Mouse (Mus musculus) forelimb bud, embryonic 11.5 days (tissue): ENCODE measurements around the gene Egfl8.

ENCODE experiments used
- DNase-seq: peaks from one replicate; pipeline ENCODE4 v3.0.0-alpha.2; 2012; ENCODE audit warnings: low read depth, low spot score

The Egfl8 gene

GRCm38 (mm10) chr17:34578070-34578469, 37.7 kb downstream of the Egfl8 start:
- DNase-seq: no peak

DNA sequence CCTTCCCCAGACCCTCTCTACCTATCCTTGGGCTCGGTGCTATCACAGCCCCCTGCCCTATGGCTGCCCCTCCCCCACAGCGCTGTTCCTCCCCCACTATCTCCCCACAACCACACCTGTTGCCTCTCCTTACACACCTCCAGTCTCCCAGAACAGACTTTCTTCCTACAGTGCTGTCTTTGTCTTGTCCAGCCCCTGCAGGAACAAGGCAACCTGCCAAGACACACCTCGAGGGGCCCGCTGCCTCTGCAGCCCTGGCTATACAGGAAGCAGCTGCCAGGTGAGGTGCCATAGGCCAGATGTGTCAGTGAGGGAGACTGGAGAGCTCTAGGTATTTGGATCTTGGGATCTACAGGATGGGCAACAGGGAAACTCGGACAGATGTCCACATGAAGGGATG, 39.2 kb downstream of the Egfl8 start:
- no peak for DNase-seq

DNA sequence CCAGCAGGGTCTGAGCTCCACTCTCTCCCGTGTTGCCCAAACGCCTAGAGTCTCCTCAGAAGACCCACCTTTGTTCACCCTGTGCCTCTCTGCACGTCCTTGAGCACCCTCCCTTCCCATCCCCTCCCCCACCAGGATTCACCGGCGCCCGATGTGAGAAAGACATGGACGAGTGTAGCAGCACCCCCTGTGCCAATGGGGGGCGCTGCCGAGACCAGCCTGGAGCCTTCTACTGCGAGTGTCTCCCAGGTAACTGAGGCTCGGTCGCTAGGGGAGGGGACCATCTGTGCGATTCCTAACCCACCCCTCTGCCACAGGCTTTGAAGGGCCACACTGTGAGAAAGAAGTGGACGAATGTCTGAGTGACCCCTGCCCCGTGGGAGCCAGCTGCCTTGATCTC, 43.4 kb downstream of the Egfl8 start:
- DNase-seq: no peak

- no peak for DNase-seq
Observed at GRCm38 (mm10) chr17:34571875-34572274, 43.9 kb downstream of the Egfl8 start.

- DNase-seq: no peak
Observed at GRCm38 (mm10) chr17:34569919-34570318, 45.9 kb downstream of the Egfl8 start.

GRCm38 (mm10) chr17:34568421-34568820, 47.4 kb downstream of the Egfl8 start:
- no peak for DNase-seq

- no peak for DNase-seq
Observed at GRCm38 (mm10) chr17:34567311-34567710, 48.5 kb downstream of the Egfl8 start.

DNA sequence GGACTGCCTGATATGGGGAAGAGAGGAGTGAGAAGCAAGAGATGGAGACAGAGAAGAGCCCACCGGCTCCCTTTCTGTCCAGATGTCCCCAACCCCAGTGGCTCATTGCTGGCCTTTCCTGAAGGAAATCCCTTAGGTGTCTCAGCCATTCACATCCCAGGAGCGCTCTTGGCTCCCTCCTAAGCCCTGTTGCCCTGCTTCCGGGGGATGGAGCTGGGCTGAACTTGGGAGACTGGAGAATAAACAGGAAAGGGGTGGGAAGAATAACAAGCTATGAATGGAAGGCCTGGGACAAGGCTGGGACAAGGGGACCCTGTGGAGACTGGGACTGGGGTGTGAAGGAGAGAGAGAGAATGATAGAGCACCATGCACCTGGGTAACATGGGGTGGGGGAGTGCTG, 51.0 kb downstream of the Egfl8 start:
- DNase-seq: no peak

DNA sequence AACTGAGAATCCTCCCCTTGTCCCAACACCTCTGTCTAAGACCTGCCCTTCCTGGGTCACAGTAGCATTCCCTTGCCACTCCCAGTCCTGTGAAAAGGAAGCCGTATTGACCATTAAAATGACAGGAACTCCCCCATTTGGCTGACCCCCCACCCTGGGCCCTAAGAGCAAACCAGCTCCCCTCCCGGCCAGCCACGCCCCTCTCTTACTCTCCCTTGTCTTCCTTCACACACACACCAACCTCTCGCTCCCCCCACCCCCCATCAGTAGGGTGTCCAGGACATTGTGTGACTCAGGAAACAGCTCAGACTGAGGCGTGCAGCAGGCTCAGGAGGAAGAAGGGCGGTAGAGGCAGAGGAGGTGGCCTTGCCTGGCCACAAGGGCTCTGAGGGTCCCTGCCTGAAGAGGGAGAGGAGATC, 51.8 kb downstream of the Egfl8 start, which contains the start of gene Notch4:
Gene Notch4, plus strand, starts transcription at position 266 of the 419 bp plus-strand sequence.
- no peak for DNase-seq

- no peak for DNase-seq
Observed at GRCm38 (mm10) chr17:34563354-34563753, 52.4 kb downstream of the Egfl8 start.
